Mouse (Mus musculus) hindbrain, embryonic 13.5 days (tissue): ENCODE measurements around the gene Fam84b. TPM values are rescaled to one million over a fixed set of nuclear protein-coding genes. Genes with fewer than 3 reads are reported as not detected.

ENCODE experiments used
- ATAC-seq: fragments of 200-750 bp; cut with Nextera tagmentation; 2 replicates; pipeline ENCODE4 v1.8.0; 2017; ENCODE audit warnings: moderate TSS enrichment; ENCODE audit not compliant: low FRiP score
- H3K27ac ChIP-seq: fragments of 300-500 bp; sonication (generic); 2 replicates; pipeline ENCODE4 v1.5.1; 2015; ENCODE audit warnings: inconsistent platforms, mild to moderate bottlenecking, moderate library complexity
- H3K27me3 ChIP-seq: fragments of 300-500 bp; sonication (generic); 2 replicates; pipeline ENCODE4 v1.6.1; 2015; ENCODE audit warnings: mild to moderate bottlenecking, inconsistent platforms
- H3K36me3 ChIP-seq: fragments of 300-500 bp; sonication (generic); 2 replicates; pipeline ENCODE4 v1.6.1; 2015; ENCODE audit warnings: mild to moderate bottlenecking, inconsistent platforms
- H3K4me1 ChIP-seq: fragments of 300-500 bp; sonication (generic); replicated peaks from 2 replicates; pipeline ENCODE4 v1.6.1; 2015; ENCODE audit warnings: inconsistent platforms
- H3K4me2 ChIP-seq: fragments of 300-500 bp; sonication (generic); 2 replicates; pipeline ENCODE4 v1.6.1; 2015; ENCODE audit warnings: inconsistent platforms, mild to moderate bottlenecking, moderate library complexity
- H3K4me3 ChIP-seq: fragments of 300-500 bp; sonication (generic); 2 replicates; pipeline ENCODE4 v1.5.1; 2015; ENCODE audit warnings: mild to moderate bottlenecking, inconsistent platforms
- H3K9ac ChIP-seq: fragments of 300-500 bp; sonication (generic); 2 replicates; pipeline ENCODE4 v1.6.1; 2015; ENCODE audit warnings: mild to moderate bottlenecking, inconsistent platforms
- H3K9me3 ChIP-seq: fragments of 300-500 bp; sonication (generic); 2 replicates; pipeline ENCODE4 v1.6.1; 2016; ENCODE audit warnings: inconsistent platforms
- WGBS: fragments of 180-500 bp; shearing (Covaris S2); methylation state at CpG from one replicate; pipeline ENCODE4 v1.1.7; 2015; 5-methylcytosine and 5-hydroxymethylcytosine counted together
- polyA plus RNA-seq: library from polyadenylated mRNA; unstranded; fragments of >200 nt; fragmentation: Nextera tagmentation; extraction: Ambion mirVana; gene quantifications from 2 replicates; pipeline ENCODE4 v1.2.1, GENCODE M21; 2015

The Fam84b gene
- 8.9 and 15.4 TPM in 2 replicates for polyA plus RNA-seq

DNA sequence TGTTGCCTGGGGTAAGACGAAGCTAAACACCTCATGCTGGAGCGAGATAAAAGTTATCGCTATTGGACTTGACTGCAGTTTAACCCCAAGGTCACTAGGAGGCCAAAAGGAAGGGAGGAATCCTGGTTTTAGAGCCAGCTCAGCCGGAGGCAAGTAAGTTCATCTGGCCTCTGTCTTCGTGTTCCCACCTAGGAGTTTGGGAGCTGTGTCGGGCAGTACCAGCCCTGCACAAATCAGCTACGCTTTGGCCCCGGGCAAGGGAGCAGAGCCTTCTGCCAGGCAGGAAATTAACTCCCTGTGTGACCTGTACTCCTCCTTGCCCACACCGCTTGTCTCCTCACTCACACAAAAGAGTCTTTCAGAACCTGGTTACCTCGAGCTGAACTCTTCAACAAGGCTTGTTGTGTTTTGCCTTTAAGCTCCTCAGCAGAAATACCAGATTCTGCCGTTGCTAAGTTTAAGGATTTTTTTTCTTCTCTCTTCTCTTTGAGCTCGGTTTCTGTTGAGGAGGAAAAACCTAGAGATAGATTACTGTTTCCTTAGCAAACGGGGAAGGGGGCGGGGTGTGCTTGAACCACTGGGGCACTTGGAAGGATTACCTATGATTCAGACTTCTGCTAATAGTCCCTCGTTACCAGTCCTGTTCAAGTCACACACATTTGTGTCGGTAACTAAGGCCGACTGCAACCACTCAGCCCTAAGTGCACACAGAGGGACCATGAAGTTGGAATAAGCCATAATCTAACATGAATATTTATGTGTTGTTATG is at the start of gene Fam84b:
TSS of gene Fam84b (minus strand) at position 548 of the 769 bp plus-strand sequence.
- Histone ChIP-seq H3K4me1 (peaks cover 7% of the 10 kb centered on the region; the same call in 1 of the 2 replicates), H3K4me2 (0 out of 2 replicates have a peak within 1 kb of the TSS, but pooled peaks have one; percentile 13), H3K27me3 (no peaks in the 10 kb centered on the region), H3K27ac (no peak within 1 kb of the TSS), H3K9me3 (no peaks in the 10 kb centered on the region), H3K4me3 (no peak within 1 kb of the TSS), H3K9ac (no peak within 1 kb of the TSS), H3K36me3 (no peaks in the 10 kb centered on the region)
- 37% methylated on average over 17 of the region's 17 CpGs for WGBS
- ATAC-seq = 0 out of 2 replicates have a peak, but pooled peaks have one; percentile 39

DNA sequence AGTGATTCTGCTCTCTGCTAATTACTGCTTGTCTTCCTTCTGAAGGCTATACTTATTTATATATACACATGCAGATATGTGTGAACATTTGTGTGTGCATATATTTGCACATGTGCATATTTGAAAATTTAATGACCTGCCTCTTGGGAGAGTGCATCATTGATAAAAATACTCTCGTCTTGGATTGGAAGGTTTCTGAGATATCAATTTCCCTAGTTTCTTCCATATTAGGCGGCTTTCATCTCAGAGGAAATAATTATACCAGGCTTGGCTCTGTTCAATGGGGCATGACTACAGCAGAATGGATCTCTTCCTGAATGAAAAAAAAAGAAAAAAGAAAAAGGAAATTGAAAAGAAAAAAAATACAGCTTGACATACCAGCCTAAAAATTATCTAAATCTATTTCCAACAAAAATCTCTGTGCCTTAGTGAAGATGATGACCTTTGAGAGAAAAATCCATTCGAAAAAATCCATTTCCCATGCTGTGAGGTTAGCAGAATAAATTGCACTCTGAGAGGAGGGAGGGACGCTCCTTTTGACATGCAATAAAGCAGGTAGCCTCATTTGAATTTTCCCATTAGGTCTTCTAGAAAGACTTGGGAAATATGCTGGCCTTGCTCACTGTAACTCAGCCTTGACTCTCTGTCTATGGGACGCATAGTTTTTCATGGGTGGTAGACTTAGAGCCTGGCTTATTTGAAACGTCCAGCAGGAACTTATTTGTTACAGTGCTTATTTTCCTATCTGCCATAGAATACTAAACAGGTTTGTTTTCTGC is 44.8 kb upstream of the Fam84b start:
- no peak overlapping the region for H3K4me3 ChIP-seq
- 0 out of 2 replicates have a peak overlapping the region, but pooled peaks have one; percentile 13 for H3K27ac ChIP-seq
- no peaks in the 10 kb centered on the region for H3K27me3 ChIP-seq
- H3K36me3 ChIP-seq = no peaks in the 10 kb centered on the region
- H3K4me2 ChIP-seq = no peak overlapping the region
- no peak overlapping the region for H3K9ac ChIP-seq
- H3K4me1 ChIP-seq = peaks cover 5% of the 10 kb centered on the region; the same call in 1 of the 2 replicates
- no peaks in the 10 kb centered on the region for H3K9me3 ChIP-seq
- WGBS = 45% methylated on average over 6 of the region's 6 CpGs
- ATAC-seq = peak; percentile 75

DNA sequence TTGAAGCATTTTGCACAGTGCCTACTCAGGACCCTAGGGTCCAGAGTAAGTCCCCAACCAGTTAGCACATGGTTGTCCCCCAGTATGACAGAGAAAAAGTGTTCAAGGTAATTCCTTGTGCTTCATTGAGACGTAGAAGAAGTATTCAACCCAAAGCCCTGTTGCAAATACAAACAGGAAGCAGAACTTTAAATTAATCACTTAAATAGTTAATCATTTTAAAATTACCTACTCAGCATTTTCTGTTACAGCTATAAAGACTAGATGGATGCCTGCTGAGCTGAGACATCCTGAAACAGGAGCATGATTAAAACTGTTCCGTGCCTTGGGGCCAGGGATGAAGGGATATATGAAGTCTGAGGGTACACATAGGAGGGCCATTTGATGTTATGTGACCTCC is 42.5 kb upstream of the Fam84b start:
- H3K4me2 ChIP-seq = no peak overlapping the region
- H3K9me3 ChIP-seq = no peaks in the 10 kb centered on the region
- H3K9ac ChIP-seq = no peak overlapping the region
- H3K4me3 ChIP-seq = no peak overlapping the region
- no peaks in the 10 kb centered on the region for H3K36me3 ChIP-seq
- no peak for ATAC-seq
- H3K27ac ChIP-seq = no peak overlapping the region
- WGBS = 87% methylated on average over 2 of the region's 2 CpGs
- no peaks in the 10 kb centered on the region for H3K27me3 ChIP-seq
- peaks cover 5% of the 10 kb centered on the region; the same call in 1 of the 2 replicates for H3K4me1 ChIP-seq

DNA sequence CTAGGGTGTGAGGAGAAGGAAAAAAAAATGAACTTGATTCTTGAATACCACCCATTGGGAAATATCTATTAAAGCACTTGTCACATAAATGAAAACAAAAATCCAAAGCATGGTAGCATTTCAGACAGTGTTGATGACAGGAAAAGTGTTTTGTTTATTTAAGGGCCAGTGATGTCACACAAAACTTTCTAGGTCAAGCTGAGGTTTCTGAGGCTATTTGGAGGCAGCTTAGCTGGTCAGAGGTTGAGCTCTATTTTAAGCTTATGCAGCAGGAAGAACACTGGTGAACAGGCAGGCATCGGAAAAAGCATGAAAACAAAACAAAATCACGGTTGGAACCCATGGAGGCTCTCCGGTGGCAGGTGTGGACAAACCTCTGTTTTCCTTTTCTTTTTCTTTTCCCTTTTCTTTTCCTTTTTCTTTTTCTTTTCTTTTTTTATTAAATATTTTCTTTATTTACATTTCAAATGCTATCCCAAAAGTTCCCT is 39.4 kb upstream of the Fam84b start:
- no peaks in the 10 kb centered on the region for H3K4me1 ChIP-seq
- H3K27me3 ChIP-seq = no peaks in the 10 kb centered on the region
- H3K9me3 ChIP-seq = no peaks in the 10 kb centered on the region
- H3K9ac ChIP-seq = no peak overlapping the region
- H3K27ac ChIP-seq = no peak overlapping the region
- H3K4me3 ChIP-seq = no peak overlapping the region
- no peaks in the 10 kb centered on the region for H3K36me3 ChIP-seq
- no peak overlapping the region for H3K4me2 ChIP-seq
- WGBS = 81% methylated on average over 3 of the region's 3 CpGs
- ATAC-seq = no peak

DNA sequence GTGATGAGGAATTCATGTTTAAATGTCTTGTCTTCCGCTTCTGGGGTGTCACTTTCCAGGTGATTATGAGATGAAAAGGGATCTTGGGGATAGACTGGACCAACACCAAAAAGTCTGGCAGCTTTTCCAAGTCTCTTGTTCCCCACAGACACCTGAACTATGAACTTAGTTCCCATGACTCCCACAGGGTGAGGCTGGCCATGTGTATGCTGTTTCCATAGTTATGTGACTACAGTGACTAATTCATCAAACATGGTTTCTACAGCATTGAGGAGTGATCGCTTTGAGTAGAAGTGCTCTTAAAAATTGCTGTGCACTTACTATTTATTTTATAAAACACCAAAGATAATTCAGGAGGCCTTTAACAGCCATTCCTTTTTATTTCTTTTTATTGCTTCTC is 35.1 kb upstream of the Fam84b start:
- Histone ChIP-seq H3K9ac (no peak overlapping the region), H3K4me2 (no peak overlapping the region), H3K27me3 (no peaks in the 10 kb centered on the region), H3K4me1 (no peaks in the 10 kb centered on the region), H3K27ac (no peak overlapping the region), H3K9me3 (no peaks in the 10 kb centered on the region), H3K4me3 (no peak overlapping the region), H3K36me3 (no peaks in the 10 kb centered on the region)
- no peak for ATAC-seq
- WGBS = 93% methylated on average over 2 of the region's 2 CpGs

DNA sequence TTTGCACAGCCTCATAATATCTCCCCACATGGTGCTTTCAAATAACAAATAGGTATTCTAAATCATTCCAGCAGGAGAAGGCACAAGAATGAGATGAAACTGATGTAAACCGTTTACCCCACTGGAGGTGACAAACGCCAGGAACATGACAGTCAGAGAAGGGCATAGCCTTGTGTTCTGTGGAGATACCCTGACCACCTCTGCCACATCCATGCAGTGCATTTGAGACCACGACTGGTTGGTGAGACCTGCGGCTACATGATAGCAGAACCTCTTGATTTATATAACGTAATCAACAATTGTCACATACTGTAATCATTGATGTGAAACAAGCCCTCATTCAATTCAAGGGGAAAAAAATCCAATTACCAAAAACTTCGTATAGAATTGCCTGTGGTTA is 22.1 kb upstream of the Fam84b start:
- H3K4me1 ChIP-seq = no peaks in the 10 kb centered on the region
- H3K27ac ChIP-seq = no peak overlapping the region
- no peak for ATAC-seq
- no peaks in the 10 kb centered on the region for H3K27me3 ChIP-seq
- WGBS = 88% methylated on average over 6 of the region's 6 CpGs
- no peak overlapping the region for H3K4me2 ChIP-seq
- no peak overlapping the region for H3K4me3 ChIP-seq
- H3K36me3 ChIP-seq = no peaks in the 10 kb centered on the region
- H3K9ac ChIP-seq = no peak overlapping the region
- H3K9me3 ChIP-seq = no peaks in the 10 kb centered on the region

DNA sequence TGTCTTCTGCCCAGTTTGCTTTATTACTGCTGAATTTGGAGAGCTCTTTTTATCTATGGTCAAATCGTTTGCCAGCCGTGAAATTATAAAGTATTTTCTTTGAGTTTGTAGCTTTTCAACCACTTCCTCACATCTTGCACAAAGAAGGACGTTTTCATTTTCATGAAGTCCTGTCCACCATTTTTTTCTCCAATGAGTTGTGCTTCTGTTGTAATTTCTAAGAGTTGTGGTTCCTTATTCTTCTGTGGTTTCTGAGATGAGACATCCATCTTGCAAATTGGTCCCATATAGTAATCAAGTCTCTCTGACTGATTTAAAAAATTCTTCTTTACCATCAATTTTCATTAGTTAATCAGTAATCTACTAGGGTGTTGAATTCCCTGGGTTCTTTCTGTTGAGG is 8.8 kb upstream of the Fam84b start:
- no peak overlapping the region for H3K9ac ChIP-seq
- no peaks in the 10 kb centered on the region for H3K9me3 ChIP-seq
- H3K4me2 ChIP-seq = no peak overlapping the region
- WGBS = 88% methylated on average over 3 of the region's 3 CpGs
- H3K36me3 ChIP-seq = no peaks in the 10 kb centered on the region
- ATAC-seq = no peak
- H3K4me1 ChIP-seq = no peaks in the 10 kb centered on the region
- H3K27ac ChIP-seq = no peak overlapping the region
- H3K4me3 ChIP-seq = no peak overlapping the region
- no peaks in the 10 kb centered on the region for H3K27me3 ChIP-seq

DNA sequence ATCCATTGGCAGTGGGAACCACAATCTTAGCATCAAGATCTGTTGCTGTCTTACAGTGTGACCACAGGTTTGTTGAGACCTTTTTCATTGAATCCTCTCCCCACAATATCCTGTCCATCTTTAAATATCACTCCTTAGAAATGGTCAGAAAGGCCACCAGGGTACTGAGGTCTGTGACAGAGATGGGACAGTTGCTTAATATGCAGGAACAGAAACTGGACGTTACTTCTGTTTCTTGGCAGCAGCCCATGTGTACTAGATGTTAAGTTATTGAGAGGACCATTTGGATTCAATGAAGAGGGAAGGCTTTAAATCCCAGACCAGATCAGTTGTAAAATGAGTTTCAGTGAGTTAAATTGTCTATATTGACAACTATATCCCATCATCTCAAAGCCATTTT is 1.5 kb upstream of the Fam84b start:
- Histone ChIP-seq H3K4me2 (no peak overlapping the region), H3K9ac (no peak overlapping the region), H3K4me3 (no peak overlapping the region), H3K27me3 (no peaks in the 10 kb centered on the region), H3K4me1 (peaks cover 7% of the 10 kb centered on the region; the same call in 1 of the 2 replicates), H3K27ac (no peak overlapping the region), H3K36me3 (no peaks in the 10 kb centered on the region), H3K9me3 (no peaks in the 10 kb centered on the region)
- WGBS = 81% methylated on average over 1 of the region's 1 CpGs
- ATAC-seq = no peak

DNA sequence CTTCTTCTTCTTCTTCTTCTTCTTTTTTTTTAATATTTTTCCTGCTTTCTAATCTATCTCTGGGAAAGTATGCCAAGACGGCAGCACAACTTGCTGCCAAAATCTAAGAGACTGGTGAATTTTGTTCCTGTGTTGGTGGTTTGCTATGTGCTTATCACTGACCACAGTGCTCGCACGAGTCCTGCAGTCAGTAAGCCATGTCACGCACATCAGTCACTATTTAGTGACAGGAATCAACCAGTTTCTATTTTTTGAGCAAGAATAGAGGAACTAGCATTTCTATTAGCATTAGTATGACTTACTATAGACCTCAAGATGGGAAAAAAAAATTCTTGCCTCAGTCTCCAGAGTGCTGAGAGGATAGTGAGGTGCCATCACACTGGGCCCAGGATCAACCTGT is 573 bp upstream of the Fam84b start:
- Histone ChIP-seq H3K36me3 (no peaks in the 10 kb centered on the region), H3K9me3 (no peaks in the 10 kb centered on the region), H3K4me1 (peaks cover 7% of the 10 kb centered on the region; the same call in 1 of the 2 replicates), H3K4me2 (no peak overlapping the region), H3K9ac (no peak overlapping the region), H3K27ac (no peak overlapping the region), H3K27me3 (no peaks in the 10 kb centered on the region), H3K4me3 (no peak overlapping the region)
- WGBS = 90% methylated on average over 4 of the region's 4 CpGs
- no peak for ATAC-seq

DNA sequence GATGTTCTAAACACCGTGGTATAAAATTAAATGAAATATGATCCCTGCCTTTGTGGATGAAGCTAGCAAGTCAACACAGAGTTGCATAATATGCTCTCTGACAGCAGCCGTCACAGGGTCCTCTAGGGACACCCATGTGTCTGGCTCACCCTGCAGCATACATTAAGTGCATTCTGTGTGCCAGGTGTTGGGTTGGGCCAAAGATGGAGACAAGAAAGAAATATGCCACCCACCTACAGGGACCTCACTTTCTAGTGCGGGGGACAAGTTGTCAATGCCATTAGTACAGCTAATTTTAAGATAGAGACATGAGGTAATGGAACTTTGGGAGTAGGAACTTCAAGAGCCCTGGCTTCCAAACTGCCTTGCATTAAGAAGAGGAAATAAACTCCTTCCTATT is 4.9 kb downstream of the Fam84b start:
- Histone ChIP-seq H3K4me3 (no peak overlapping the region), H3K36me3 (no peaks in the 10 kb centered on the region), H3K27ac (no peak overlapping the region), H3K4me2 (no peak overlapping the region), H3K27me3 (0 out of 2 replicates have a peak, but pooled peaks cover 2% of the 10 kb centered on the region), H3K9ac (no peak overlapping the region), H3K9me3 (no peaks in the 10 kb centered on the region), H3K4me1 (peaks cover 20% of the 10 kb centered on the region)
- ATAC-seq = no peak
- 61% methylated on average over 3 of the region's 3 CpGs for WGBS

DNA sequence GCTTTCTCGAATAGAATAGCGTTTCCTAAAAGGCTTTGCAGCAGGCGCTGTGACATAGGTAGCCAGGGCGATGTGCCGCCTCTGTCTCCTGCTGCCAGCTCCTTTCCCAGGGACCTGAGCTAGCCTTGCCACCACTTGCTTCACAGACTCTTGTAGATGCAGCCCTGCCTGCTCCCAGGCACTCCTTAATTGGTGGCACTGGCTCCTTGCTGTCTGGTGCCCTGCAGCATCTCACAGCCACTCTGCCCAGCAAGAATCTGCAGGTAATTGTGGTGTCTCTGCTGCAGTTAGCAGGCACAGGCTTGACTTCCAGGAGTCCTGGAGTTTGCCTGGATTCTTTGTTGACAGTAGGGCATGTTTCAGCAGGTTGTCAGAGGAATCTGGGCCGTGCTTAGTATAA is 7.3 kb downstream of the Fam84b start:
- ATAC-seq = no peak; the same call in 1 of the 2 replicates
- Histone ChIP-seq H3K9ac (no peak overlapping the region), H3K36me3 (no peaks in the 10 kb centered on the region), H3K9me3 (no peaks in the 10 kb centered on the region), H3K4me2 (no peak overlapping the region), H3K4me1 (peaks cover 14% of the 10 kb centered on the region), H3K4me3 (no peak overlapping the region), H3K27me3 (0 out of 2 replicates have a peak, but pooled peaks cover 2% of the 10 kb centered on the region), H3K27ac (peak overlapping the region; percentile 30; the same call in 1 of the 2 replicates)
- 30% methylated on average over 6 of the region's 6 CpGs for WGBS

DNA sequence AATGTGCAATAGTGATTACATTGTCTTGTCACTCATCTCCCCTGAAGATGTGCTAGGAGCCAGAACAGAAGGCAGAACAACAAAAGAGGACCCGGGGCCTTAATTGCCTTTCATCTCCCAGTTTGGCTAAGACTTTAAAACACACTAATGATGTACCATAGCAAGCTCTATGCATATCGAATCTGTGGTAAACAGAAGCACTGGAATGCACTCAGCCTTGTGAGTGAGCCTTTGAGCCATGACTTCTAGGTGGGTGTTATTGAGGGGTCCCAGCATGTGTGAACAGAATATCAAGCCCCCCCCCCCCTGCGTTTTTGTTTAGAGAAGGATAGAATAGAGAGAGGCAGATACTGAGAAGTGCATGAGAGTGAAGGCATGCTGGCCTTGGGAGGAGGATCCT is 7.7 kb downstream of the Fam84b start:
- ATAC-seq = peak; percentile 40

More for the DNA sequence above, 7.7 kb downstream of the Fam84b start:
- 8% methylated on average over 3 of the region's 3 CpGs for WGBS
- H3K27ac ChIP-seq = peak overlapping the region; percentile 30; the same call in 1 of the 2 replicates
- H3K9me3 ChIP-seq = no peaks in the 10 kb centered on the region
- no peak overlapping the region for H3K9ac ChIP-seq
- no peaks in the 10 kb centered on the region for H3K36me3 ChIP-seq
- no peak overlapping the region for H3K4me3 ChIP-seq
- 0 out of 2 replicates have a peak, but pooled peaks cover 2% of the 10 kb centered on the region for H3K27me3 ChIP-seq
- H3K4me2 ChIP-seq = no peak overlapping the region
- H3K4me1 ChIP-seq = peaks cover 14% of the 10 kb centered on the region
